Mouse (Mus musculus) ovary, postnatal 14 days (tissue): ENCODE data around the gene Cdiptos.
A peak's percentile ranks its signal among the peaks of the same experiment; 100 is the strongest.

Source experiments
- DNase-seq: peaks from one replicate; pipeline ENCODE4 v3.0.0; 2022; ENCODE audit warnings: low spot score

The Cdiptos gene

GRCm38 (mm10) chr7:126923999-126924398 lies 51.9 kb downstream of the Cdiptos start:
- DNase-seq: no peak

GRCm38 (mm10) chr7:126922624-126923060 lies 53.3 kb downstream of the Cdiptos start, which contains the start of gene Tmem219:
Tmem219 (minus strand) TSS chr7:126922917.
- DNase-seq: peak; percentile 56
